Mouse (Mus musculus) bone marrow macrophage, adult 2 months (primary cell): ENCODE measurements around the gene Zfp277.

ENCODE experiments used
- CTCF ChIP-seq: IDR thresholded peaks from 2 replicates; pipeline ENCODE4 v1.5.1; 2012; ENCODE audit warnings: low read depth, mild to moderate bottlenecking, low read length, moderate library complexity
- POLR2A ChIP-seq: IDR thresholded peaks from 2 replicates; pipeline ENCODE4 v1.6.1; 2012; ENCODE audit warnings: mild to moderate bottlenecking, low read depth, low read length, borderline replicate concordance

GRCm38 (mm10) chr12:40459673-40460265, 14.1 kb upstream of the Zfp277 start:
- TF ChIP-seq CTCF: no peak
- no peak for TF ChIP-seq POLR2A
